In the genomic region with DNA sequence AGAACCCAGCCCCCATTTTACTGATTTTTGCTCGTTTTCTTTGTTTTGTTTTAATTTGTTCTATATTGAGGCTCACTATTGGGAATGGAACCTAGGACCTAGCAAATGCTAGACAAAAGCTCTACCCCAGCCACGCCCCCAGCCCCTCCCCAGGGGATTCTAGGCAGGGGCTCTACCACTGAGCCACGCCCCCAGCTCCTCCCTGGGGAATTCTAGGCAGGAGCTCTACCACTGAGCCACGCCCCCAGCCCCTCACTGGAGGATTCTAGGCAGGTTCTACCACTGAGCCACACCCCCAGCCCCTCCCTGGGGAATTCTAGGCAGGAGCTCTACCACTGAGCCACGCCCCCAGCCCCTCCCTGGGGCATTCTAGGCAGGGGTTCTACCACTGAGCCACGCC, we compare ENCODE assay signal across 3 mouse cellular contexts. TPM values are rescaled to one million over a fixed set of nuclear protein-coding genes. Genes with fewer than 3 reads are reported as not detected.
"Had no signal": no experiment of that assay in that cellular context is flagged by ENCODE, and none has a peak within 500 bp of the region (broad histone marks: within the 10 kb centered on the region; RNA-seq: fewer than 3 reads in every experiment).

No protein-coding gene starts in this region.

RNA-seq across cellular contexts. Expression of gene Vps37d, which starts 28.8 kb away (rescaled TPM):
- total RNA-seq: common myeloid progenitor, adult 5-6 weeks; granulocyte monocyte progenitor cell, adult 5-6 weeks had no signal
- polyA plus RNA-seq: erythroblast, embryonic 14.5 days had no signal
